Mouse (Mus musculus) thymus, postnatal 4 days (tissue): Measurements from ENCODE around the gene Cog1.

Experiments
- DNase-seq: peaks from one replicate; pipeline ENCODE4 v3.0.0; 2021

Gene Cog1

DNA sequence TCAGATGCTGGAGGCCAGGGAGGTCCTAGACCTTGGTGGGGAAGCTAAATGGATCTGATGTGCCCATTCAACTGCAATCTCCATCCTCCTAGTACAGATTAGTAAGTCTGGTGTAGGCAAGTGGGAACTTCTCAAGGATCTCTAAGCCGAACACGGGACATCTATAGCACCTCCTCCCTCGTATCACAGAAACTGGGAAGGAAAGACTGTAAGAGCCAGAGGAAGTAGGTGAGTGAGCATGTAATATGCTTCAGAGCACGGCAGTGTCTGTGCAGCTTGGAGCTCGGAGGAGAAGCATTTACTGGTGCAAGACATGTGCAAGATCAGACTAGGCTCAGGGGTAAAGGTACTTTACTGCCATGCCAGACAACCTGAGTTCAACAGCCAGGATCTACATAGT, 19.9 kb downstream of the Cog1 start:
- DNase-seq = no peak

DNA sequence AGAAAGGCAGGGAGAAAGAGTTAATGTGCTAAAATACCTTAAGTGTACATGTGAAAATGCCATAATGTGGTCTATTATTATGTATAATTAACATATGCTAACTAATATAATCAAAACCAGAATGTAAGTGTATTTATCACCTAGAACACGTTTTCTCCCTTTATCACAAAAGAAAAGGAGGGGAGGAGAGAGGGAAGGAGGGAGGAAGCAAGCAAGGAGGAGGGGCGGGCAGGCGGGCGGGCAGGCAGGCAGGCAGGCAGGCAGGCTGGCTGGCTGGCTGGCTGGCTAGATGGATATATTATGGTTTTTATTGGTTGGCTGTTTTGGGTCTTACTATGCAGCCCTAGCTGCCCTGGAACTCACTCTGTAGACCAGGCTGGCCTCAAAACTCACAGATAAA, 20.7 kb downstream of the Cog1 start:
- DNase-seq = no peak

DNA sequence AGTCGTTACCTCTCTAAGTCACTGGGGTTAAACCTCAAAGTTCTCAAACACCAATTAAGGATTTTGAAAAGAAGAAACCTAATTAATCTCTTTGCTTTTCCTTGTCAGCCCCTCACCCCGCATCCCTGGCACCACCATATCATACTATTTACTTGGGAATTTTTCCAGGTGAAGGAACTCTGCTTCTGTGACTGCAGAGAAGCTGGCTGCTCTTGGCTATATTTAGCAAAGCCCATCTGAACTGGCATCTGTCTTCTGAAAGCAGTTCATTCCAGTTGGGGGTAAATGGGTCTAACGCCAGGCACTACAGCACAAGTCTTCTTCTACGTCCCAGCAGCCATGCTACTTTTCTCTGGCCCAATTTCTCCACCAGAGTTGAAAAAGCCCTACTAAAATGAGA, 24.6 kb downstream of the Cog1 start:
- no peak for DNase-seq

DNA sequence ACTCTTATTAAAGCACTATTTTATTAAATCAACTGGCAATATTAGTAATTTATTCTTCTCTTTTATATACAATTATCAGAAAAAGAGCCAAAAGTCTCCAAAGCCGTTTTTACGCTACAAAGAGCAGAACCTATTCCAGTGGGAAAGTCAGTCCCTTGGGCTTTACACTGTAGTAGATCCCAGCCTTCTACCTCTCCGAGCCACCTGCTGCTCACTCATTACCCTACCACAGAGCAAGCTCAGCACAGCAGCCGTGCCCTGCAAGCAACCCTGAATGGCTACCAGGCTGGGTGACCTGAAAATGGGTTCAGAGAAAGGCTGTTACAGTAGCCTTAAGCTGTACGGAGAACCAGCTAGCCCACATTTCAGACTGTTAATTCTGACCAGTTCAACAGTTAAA, 25.6 kb downstream of the Cog1 start:
- DNase-seq = no peak

DNA sequence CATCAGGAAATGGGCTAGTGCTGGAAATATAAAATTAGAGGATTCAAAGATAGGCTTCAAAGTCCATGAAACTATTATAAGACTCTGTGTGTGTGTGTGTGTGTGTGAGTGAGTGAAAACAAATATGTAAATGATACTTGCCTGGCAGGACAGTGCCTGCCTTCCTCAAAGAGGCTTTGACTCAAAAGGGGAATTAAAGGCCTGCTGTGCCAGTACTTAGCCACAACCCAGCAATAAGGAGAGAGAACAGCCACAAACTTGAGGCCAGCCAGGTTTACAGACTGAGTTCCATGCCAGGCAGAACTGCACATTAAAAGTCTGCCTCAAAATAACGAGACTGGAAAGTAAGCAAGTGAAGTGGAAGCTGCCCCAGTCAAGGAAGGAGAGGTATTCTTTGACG, 27.9 kb downstream of the Cog1 start:
- no peak for DNase-seq

DNA sequence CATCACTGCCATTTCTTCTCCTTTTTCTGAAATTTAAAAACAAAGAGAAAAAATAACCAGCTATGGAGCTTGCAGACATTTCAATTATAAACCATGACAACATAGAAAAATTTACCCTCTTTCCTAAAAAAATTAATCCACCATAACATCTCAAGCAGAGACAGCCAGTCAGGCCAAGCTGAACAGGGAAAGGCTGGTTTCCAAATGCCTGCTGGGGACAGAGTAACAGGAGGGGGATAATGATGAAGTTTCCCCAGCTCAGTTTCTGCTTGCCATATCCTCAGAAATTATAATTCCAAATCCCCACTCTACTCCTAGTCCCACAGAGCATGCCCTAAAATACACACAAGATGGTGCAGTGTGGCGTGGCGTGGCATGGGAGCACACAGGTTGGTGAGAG, 28.4 kb downstream of the Cog1 start:
- no peak for DNase-seq

DNA sequence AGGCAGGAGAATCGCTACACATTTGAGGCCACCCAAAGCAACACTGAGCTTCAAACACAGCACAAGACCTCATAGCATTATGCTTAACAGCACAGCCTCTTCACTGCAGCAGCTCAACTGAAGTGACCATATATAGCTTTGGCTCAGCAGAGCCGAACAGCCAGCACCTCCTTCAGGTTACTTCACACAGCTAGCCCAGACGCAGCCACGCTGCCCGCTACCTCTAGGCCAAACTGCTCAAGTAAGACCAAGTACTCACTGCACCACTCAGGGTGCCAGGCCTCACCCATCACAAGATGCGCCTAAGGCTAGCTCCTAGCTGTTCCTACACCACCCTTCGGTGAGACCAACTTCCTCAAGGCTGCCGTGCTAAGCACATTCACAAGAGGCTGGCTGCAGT, 29.4 kb downstream of the Cog1 start:
- no peak for DNase-seq

DNA sequence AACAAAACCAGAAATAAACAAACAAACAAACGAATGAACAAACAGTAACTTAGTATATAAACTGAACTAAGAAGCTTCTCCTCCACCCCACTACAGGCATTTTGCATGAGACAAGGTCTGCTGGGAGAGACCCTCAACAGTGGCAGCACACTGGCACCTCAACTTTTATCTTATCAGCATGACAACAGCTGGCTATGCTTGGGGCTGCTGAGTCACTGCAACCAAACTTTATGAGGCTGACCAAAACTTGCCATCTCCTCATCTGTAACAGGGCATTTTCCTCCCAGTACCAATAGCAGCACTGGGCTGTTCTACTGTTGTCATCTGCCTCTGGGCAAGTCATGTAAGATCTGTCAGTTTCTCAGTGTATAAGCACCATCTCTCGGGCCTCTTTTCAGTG, 32.0 kb downstream of the Cog1 start:
- DNase-seq = no peak

DNA sequence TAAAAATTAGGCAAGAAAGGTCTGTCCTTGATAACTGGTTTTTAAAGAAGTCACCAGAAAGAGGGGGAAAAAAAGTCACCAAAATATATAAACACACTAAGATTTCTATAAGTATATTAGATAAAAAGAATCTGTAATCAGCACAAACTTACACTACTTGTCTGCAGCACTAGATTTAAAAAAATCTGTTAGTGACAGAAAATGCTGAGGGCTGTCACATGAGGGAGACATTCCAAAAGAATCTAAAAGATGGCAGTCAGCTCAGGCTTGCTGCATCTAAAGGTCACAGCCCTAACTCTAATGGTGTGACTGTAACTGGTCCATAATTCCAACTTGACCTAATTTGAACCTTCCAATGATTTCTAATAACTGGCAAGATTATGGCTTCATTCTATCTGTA, 33.0 kb downstream of the Cog1 start:
- DNase-seq = no peak

DNA sequence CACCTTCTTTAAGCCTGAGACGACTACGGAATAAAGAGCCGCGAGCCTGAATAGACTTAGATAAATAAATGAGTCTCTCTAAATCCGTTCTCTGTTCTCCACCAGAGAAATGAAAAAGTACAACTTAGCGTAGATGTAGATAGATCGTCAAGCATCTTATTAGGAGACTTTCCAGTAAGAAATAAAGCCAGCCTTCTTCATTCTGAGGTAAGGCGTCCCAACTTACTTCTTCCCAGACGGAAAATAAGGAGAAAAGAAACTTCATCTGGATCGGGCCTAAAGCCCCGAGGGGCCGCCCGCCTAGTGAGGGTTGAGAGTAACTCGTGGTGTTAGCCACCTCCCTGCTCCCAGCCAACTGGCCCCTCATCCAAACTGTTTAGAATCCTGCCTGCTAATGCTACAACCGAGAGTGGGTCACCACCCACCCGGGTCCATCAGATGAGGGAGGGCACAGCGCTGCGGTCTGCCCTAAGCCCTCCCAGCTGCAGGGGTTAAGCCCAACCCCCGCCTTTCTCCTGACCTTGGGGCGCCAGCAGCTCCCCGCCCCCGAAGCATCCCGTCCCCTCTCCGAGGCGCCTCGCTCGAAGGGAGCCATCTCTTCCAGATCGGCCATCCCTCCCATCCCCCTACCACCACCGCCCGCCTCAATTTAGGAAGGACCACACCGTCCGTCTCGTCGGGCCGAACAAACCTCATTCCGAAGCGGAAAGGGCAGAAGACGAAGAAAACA, 34.1 kb downstream of the Cog1 start:
- DNase-seq = peak; percentile 74

DNA sequence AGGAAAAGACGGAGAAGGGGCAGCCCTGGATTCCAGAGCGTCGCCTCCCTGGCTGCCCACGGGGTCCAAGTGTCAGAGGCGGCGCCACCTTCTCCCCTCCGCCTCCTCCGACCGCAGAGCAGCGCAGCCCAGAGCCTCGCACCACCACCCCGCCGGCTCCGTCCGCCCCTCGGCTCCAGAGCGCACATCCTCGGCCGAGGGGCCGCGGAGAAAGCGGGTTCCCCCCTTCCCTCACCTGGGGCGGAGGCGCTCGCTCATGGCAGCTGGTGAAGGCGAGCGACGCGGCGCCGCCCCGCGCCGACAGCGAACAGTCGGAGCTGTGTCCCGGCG, 34.6 kb downstream of the Cog1 start:
- DNase-seq = no peak

DNA sequence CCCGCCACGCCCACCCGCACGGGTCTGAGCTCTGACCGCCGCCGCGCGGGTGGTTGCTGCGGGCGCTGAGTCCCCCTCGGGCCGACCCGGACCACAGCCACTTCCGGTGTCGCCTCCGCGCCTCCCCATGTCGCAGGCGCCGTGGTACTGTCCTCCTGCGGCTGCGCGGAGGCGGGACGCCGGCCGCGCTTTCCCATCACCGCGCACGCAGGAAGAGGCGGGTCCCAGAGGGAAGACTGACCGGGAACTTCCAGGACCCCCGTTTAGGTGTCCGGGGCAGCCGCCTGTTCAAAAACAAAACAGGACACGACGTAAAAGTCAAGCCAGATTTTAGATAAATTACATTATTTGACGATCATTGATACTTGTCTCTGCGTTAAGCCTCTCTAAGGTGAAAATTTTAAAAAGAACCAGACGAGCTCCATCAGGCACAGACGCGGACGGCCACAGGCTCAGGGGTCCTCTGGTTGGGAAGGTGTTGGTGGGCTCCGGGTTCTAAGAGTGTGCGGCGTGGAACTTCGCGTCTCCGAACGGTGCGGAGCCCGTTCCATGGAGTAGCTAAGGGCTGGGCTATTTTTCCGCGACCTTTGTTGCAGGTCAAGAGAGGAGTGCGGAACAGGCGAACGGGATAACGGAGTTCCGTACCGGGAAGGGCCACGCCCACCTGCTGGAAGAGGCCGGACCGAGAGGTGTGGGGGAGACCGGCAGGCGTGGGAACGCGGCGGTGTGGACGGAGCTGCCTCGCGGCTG, 35.2 kb downstream of the Cog1 start, which contains the start of the genes Fam104a and D11Wsu47e:
Gene Fam104a, minus strand, starts transcription at position 199 of the 750 bp plus-strand sequence.
Gene D11Wsu47e, plus strand, starts transcription at position 456 of the 750 bp plus-strand sequence.
- DNase-seq = peak; percentile 94

DNA sequence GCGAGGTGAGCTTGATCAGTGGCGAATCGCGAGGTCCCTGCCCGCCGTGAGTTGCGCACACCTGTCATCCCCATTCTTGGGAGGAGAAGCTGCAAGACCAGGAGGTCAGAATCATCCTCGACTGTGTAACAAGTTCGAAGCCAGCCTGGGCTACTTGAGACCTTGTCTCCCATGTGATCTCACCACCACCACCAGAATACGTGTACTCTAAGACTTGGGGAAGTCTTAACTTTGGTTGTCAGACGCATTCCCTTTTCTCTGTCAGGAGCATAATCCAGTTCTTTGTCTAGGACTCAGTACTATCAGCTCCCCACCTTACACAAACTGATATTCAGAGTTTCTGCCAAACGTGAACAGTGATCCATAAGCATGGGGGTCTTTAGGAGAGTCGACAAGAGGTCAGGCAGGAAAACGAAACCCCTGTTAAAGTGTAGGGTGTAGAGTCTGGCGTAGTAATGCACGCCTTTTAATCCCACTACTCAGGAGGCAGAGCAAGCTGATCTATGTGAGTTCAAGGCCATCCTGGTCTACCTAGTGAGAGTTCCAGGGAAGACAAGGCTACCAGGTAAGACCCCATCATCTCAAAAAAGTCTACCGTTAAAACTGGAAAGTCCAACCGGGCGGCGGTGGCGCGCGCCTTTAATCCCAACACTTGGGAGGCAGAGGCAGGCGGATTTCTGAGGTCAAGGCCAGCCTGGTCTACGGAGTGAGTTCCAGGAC, 35.9 kb downstream of the Cog1 start:
- DNase-seq = no peak

DNA sequence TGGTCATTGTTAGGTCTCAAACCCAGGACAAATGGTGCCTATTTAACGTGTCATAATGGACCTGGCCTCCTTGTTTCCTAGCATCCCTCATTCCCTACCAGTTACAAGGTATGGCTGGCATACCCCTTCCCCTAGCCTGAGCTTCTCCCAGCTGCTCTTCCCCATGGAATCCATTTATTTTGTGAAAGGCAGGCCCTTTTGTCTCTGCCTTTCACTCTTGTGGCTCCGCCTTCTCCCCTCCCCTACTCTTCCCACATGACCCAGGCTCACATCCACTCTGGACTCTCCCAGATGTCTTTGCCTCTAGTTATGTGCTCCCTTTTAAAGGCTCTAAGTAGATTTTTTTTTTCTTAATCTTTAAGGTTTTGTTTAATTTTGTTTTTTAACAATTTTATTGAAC, 38.1 kb downstream of the Cog1 start:
- DNase-seq = no peak

DNA sequence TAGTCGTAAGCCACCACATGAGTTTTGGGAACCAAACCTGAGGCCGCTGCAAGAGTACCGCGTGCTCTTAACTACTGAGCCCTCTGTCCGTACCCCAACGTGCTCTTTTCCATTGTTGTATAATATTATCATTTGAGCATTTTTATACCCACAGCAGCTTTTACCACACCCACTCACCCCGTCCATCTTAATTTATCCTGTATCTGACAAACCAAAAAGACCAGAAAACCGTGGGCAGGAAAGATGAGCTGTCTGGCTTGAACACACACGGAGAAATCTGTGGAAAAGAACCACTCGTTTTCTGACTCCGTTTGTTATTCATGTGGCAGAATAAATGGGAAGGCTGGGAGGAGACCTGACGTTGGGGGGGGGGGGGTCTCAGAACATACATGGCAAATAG, 41.5 kb downstream of the Cog1 start:
- no peak for DNase-seq

DNA sequence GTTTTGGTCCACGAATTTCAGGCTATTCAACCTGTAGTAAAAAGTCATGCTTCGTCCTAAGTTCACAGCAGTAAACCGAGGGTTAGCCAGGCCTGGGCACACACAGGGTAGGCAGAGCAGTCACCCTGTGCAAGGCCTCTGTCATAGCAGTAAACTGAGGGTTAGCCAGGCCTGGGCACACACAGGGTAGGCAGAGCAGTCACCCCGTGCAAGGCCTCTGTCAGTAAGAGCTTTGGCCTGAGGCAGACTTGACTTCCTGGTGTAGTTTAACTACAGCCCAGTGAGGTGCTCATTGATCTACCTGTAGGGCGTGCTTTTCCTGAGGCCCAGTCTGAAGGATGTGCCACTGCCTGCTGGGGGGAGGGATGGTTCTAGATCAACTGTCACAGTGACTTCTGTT, 42.3 kb downstream of the Cog1 start:
- DNase-seq = no peak

DNA sequence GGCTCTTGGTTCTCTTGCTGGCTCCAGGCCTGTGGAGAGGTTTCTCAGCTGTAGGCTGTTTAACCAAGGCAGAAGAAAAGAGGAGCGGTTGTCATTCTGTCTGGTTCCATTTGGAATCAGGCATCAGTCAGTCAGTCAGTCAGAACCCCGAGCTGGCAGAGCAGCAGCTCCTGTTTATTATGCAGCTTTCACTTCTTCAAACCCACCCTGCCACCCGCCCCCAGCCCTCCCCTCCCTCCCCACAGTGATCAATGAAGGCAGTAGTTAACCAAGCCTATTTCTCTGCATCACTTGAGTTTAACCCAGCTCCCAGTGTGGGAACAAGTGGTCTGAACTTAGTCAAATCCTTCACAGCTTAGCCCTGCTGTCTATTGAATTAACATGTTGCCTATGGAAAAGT, 42.9 kb downstream of the Cog1 start:
- no peak for DNase-seq

DNA sequence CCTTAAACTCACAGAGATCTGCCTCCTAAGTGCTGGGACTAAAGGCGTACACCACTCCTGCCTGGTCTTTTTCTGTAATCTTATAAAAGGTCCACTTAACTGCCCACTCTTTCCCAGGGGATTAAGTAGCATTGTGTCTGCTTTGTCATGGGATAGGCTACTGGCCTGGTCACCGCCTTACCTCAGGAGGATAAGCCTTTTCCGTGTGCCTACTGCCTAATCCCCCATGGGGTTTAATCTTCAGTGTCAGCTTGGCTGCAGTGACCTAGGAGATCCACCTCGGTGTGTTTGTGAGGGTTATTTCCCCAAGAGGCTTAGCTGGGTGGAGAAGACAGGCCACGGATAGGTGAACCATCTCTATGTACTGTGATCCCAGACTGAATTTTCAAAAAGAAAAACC, 48.6 kb downstream of the Cog1 start:
- no peak for DNase-seq

DNA sequence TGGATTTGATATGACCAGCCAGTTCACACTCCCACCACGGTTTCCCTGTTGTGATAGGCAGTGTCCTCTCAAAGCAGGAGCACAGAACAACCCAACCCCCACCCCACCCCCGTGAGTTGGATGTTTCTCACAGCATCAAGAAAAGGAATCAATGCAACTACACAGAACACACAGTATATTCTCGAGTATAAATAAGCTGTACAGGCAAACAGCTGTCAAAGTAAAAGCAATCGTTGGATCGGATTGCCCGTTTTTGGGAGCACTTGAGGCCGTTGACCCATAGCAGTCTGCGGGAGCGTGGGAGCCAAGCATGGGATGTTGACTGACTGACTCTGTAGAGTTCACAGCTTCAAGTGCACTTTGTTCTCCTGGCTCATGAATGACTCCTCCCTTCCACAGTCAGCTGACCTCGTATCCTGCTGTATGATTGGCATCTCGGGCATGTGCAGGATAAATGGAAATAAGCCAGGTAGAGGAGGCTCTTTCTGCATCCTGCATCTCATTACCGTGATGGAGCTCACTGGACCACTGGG, 49.1 kb downstream of the Cog1 start:
- DNase-seq = no peak

DNA sequence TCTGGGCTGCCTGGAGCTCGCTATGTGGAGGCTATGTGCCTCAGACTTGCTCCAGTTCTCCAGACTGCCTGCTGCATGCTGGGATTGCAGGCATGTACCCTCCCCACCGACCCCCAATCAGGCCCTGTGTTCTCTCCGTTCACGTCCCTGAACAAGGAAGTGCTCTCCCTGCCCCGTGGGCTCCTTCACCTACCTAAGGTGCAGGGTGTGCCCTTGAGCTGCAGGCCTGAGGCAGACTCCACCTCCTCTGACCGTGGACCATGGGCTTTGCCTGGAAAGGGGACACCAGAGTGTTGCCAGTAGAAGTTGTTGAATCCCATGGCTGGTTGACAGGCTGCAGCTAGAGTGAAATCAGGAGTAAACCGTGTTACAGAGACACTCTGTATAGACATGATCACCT, 50.7 kb downstream of the Cog1 start:
- no peak for DNase-seq

DNA sequence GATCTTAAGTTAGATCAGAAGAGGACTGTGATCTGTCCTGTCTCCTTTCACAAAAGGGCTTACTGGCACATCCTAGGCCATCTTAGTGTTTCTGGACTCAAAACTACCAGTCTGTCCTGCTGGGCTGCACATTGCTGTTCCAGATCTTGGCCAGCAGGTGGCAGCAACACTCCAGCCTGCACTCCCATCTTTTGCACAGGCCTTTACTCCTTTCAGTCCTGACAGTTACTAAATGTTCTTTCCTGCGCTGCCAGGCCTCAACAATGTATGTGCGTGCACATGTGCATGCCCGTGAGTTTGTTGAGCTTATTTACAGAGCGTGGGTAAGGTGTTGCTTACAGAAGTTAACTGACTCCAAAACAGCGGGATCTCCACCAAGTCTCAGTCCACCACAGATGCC, 54.8 kb downstream of the Cog1 start:
- peak; percentile 85 for DNase-seq

DNA sequence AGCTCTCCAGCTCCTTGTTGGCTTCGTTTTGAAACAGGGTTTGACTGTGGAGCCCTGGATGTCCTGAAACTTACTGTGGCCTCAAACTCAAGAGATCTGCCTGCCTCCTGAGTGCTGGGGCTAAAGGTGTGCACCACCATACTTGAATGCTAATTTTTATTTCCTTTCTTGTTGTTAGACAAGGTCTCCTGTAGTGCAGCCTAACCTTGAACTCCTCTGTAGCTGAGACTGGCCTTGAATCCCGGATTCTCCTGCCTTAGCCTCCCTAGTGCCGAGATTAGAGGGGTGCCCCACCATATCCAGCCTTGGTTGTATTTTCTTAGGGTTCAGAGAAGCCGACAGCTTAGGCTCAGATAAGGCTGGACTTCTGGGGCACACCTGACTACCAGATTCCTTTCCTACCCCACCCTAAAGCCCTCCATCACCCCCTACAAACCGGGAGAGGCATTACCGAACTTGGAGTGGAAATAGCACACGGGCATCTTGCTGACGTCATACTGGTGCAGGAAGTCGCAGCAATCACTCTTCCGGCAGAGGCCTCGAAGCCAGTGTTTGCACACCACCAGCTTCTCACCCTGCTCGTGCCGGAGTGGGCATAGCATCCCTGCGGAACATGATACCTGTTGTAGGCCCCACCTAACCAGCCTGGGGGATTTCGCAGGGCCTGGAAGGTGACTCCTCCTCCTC, 57.1 kb downstream of the Cog1 start:
- no peak for DNase-seq

DNA sequence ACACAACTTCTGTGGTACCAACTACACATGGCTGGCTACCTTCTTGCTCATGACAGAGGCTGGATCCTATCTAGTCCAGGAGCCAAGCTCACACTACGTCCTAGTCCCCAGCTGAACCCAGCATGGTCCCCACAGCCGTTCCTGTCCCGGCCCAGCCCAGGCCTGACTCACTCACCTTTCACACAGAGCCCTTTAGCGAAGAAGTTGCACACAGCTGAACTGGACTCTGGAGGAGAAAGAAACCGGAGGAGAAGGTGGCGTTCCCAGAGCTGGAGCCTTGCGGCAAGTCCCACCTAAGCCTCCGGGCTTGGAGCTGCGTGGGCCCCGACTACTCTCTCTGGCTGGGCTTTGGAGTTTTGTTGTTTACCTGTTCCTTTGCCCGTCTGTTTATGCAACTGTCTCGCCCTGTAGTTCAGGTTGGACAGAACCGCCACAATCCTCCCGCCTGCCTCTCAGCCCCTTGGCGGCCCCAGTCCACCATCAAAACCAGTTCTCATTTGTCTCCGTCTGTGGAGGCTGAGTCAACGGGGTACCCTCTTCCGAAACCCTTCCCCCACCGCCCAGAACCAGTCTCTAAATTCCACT, 59.8 kb downstream of the Cog1 start:
- peak; percentile 53 for DNase-seq
